ENCODE assay signal across 8 mouse cellular contexts in genomic region chr6:84736942-84737341, GRCm38 (mm10).
DNase-seq lines count a peak whose midpoint lies in the region; ATAC-seq and TF ChIP-seq lines count a peak whose summit lies in the region.

No protein-coding gene starts in this region.

- 67% methylated on average over 3 of the region's 3 CpGs for whole genome bisulfite sequencing in midbrain, embryonic 14.5 days
- WGBS in midbrain, embryonic 15.5 days = 68% methylated on average over 3 of the region's 3 CpGs
- 59% methylated on average over 3 of the region's 3 CpGs for WGBS in stomach, postnatal 0 days
- 80% methylated on average over 3 of the region's 3 CpGs for WGBS in hindbrain, embryonic 13.5 days

- no peaks in the 10 kb centered on the region for H3K4me1 ChIP-seq in midbrain, embryonic 14.5 days (ENCODE audit: control insufficient read depth, insufficient read depth, low read length)
- H3K4me1 ChIP-seq in midbrain, embryonic 15.5 days = no peaks in the 10 kb centered on the region
- H3K4me1 ChIP-seq in stomach, postnatal 0 days (replicated peaks; ENCODE audit: control insufficient read depth, insufficient read depth) = no peaks in the 10 kb centered on the region
- no peaks in the 10 kb centered on the region for H3K4me1 ChIP-seq in hindbrain, embryonic 13.5 days (replicated peaks)

- H3K27me3 ChIP-seq in midbrain, embryonic 14.5 days (ENCODE audit: control insufficient read depth, insufficient read depth, low read length) = no peaks in the 10 kb centered on the region
- no peaks in the 10 kb centered on the region for H3K27me3 ChIP-seq in midbrain, embryonic 15.5 days (replicated peaks)
- no peaks in the 10 kb centered on the region for H3K27me3 ChIP-seq in stomach, postnatal 0 days (ENCODE audit: control insufficient read depth, insufficient read depth, low read length)
- H3K27me3 ChIP-seq in hindbrain, embryonic 13.5 days = no peaks in the 10 kb centered on the region

- ATAC-seq in midbrain, embryonic 14.5 days (ENCODE audit: low FRiP score, low TSS enrichment) = no peak
- no peak for ATAC-seq in midbrain, embryonic 15.5 days (replicated peaks)
- ATAC-seq in hematopoietic stem cell, adult 5-6 weeks (replicated peaks in 1 of 2; ENCODE audit: insufficient read depth in 1 of 2, low FRiP score in 2 of 2, low TSS enrichment in 1 of 2, low read depth in 1 of 2, poor library complexity in 2 of 2, severe bottlenecking in 2 of 2) = peak; percentile 80 to 93
- ATAC-seq in stomach, postnatal 0 days (ENCODE audit: low FRiP score, low TSS enrichment) = no peak
- no peak for ATAC-seq in hindbrain, embryonic 13.5 days (ENCODE audit: low FRiP score)

- DNase-seq in midbrain, embryonic 14.5 days = peak; percentile 35
- DNase-seq in ZHBTc4 (ENCODE audit: low read depth, low spot score) = peak; percentile 36
- DNase-seq in cerebellum, postnatal 14 days = peak; percentile 52 to 66
- DNase-seq in lung, adult 18-20 months = peak; percentile 42 to 43
- peak; percentile 30 for DNase-seq in stomach, postnatal 0 days (ENCODE audit: low spot score)

- TF ChIP-seq CTCF in stomach, postnatal 0 days (IDR thresholded peaks at IDR 0.05; ENCODE audit: low read depth) = peak; percentile 81

- no peaks in the 10 kb centered on the region for H3K36me3 ChIP-seq in midbrain, embryonic 14.5 days (ENCODE audit: control insufficient read depth, insufficient read depth, low read length)
- no peaks in the 10 kb centered on the region for H3K36me3 ChIP-seq in midbrain, embryonic 15.5 days (replicated peaks)
- H3K36me3 ChIP-seq in stomach, postnatal 0 days (ENCODE audit: control insufficient read depth, insufficient read depth, low read length) = no peaks in the 10 kb centered on the region
- no peaks in the 10 kb centered on the region for H3K36me3 ChIP-seq in hindbrain, embryonic 13.5 days

- no peak overlapping the region for H3K27ac ChIP-seq in midbrain, embryonic 14.5 days (replicated peaks; ENCODE audit: low read depth, low read length)
- no peak overlapping the region for H3K27ac ChIP-seq in midbrain, embryonic 15.5 days
- H3K27ac ChIP-seq in stomach, postnatal 0 days (replicated peaks) = no peak overlapping the region
- H3K27ac ChIP-seq in hindbrain, embryonic 13.5 days = no peak overlapping the region

- H3K4me2 ChIP-seq in midbrain, embryonic 14.5 days (ENCODE audit: low read length) = no peak overlapping the region
- H3K4me2 ChIP-seq in midbrain, embryonic 15.5 days = no peak overlapping the region
- no peak overlapping the region for H3K4me2 ChIP-seq in stomach, postnatal 0 days (replicated peaks; ENCODE audit: low read depth)
- no peak overlapping the region for H3K4me2 ChIP-seq in hindbrain, embryonic 13.5 days

- TF ChIP-seq EP300 in stomach, postnatal 0 days (optimal IDR thresholded peaks at IDR 0.05) = no peak

- no peak overlapping the region for H3K9ac ChIP-seq in midbrain, embryonic 14.5 days (replicated peaks; ENCODE audit: low read length)
- H3K9ac ChIP-seq in midbrain, embryonic 15.5 days = no peak overlapping the region
- no peak overlapping the region for H3K9ac ChIP-seq in stomach, postnatal 0 days (ENCODE audit: low read length)
- H3K9ac ChIP-seq in hindbrain, embryonic 13.5 days = no peak overlapping the region

- no peaks in the 10 kb centered on the region for H3K9me3 ChIP-seq in midbrain, embryonic 14.5 days (ENCODE audit: control insufficient read depth, low read length)
- H3K9me3 ChIP-seq in midbrain, embryonic 15.5 days = no peaks in the 10 kb centered on the region
- no peaks in the 10 kb centered on the region for H3K9me3 ChIP-seq in stomach, postnatal 0 days (ENCODE audit: control insufficient read depth, low read length)
- H3K9me3 ChIP-seq in hindbrain, embryonic 13.5 days = no peaks in the 10 kb centered on the region

- no peak overlapping the region for H3K4me3 ChIP-seq in midbrain, embryonic 14.5 days (replicated peaks; ENCODE audit: low read depth, low read length)
- H3K4me3 ChIP-seq in midbrain, embryonic 15.5 days = no peak overlapping the region
- H3K4me3 ChIP-seq in stomach, postnatal 0 days (ENCODE audit: low read depth, low read length) = no peak overlapping the region
- no peak overlapping the region for H3K4me3 ChIP-seq in hindbrain, embryonic 13.5 days

Comparison
In these comparisons a context has a peak if more than half of its experiments do, and no peak if none do; other contexts are left out.
1. ATAC-seq: peak in hematopoietic stem cell, adult 5-6 weeks (2 of 2); none in midbrain, embryonic 14.5 days (single experiment), midbrain, embryonic 15.5 days (single experiment), stomach, postnatal 0 days (single experiment) and hindbrain, embryonic 13.5 days (single experiment).
2. Peak in every context shown above with its lines, with median percentiles within 50 percentile points of each other: DNase-seq.